Mouse (Mus musculus) ES-E14 (cell line): ENCODE data around the gene Col9a3. TPM values are rescaled to one million over a fixed set of nuclear protein-coding genes. Genes with fewer than 3 reads are reported as not detected.

Experiments used
- DNase-seq: peaks from one replicate; pipeline ENCODE4 v3.0.0-alpha.2; 2013; ENCODE audit warnings: low read depth, low spot score
- H3K27ac ChIP-seq: 2 replicates; pipeline ENCODE4 v1.5.1; 2012; ENCODE audit warnings: low read depth, mild to moderate bottlenecking, low read length, moderate library complexity, mixed read lengths; ENCODE audit not compliant: poor library complexity, insufficient read depth, severe bottlenecking
- H3K36me3 ChIP-seq: 2 replicates; pipeline ENCODE4 v1.6.1; 2012; ENCODE audit warnings: mild to moderate bottlenecking, low read length, moderate library complexity, mixed read lengths; ENCODE audit not compliant: control insufficient read depth, poor library complexity, insufficient read depth, severe bottlenecking
- H3K4me1 ChIP-seq, 2 experiments: fragments of 150-350 bp in 1 of 2; sonication (generic) in 1 of 2; 2 replicates each; pipeline ENCODE4 v1.6.1; 2012; ENCODE audit warnings: low read length in 2 of 2, mild to moderate bottlenecking in 1 of 2, mixed read lengths in 1 of 2; ENCODE audit not compliant: control insufficient read depth in 2 of 2, insufficient read depth in 2 of 2, poor library complexity in 1 of 2
- H3K4me3 ChIP-seq, 2 experiments: fragments of 150-350 bp in 1 of 2; sonication (generic) in 1 of 2; 2 replicates each; pipeline ENCODE4 v1.5.1; 2012; ENCODE audit warnings: low read length in 2 of 2, low read depth in 1 of 2, mild to moderate bottlenecking in 1 of 2, mixed read lengths in 1 of 2; ENCODE audit not compliant: insufficient read depth in 1 of 2, poor library complexity in 1 of 2, severe bottlenecking in 1 of 2
- H3K9ac ChIP-seq: 2 replicates; pipeline ENCODE4 v1.6.1; 2012; ENCODE audit warnings: low read depth, mild to moderate bottlenecking, low read length, mixed read lengths; ENCODE audit not compliant: poor library complexity, insufficient read depth, severe bottlenecking
- H3K9me3 ChIP-seq: fragments of 150-350 bp; sonication (generic); 2 replicates; pipeline ENCODE4 v1.6.1; 2012; ENCODE audit warnings: low read depth, mild to moderate bottlenecking, low read length; ENCODE audit not compliant: control insufficient read depth, insufficient read depth
- CHD2 ChIP-seq: IDR thresholded peaks from 2 replicates; pipeline ENCODE4 v1.6.1; 2014; ENCODE audit warnings: mild to moderate bottlenecking, low read depth, low read length, inconsistent platforms
- HCFC1 ChIP-seq: IDR thresholded peaks from 2 replicates; pipeline ENCODE4 v1.6.1; 2012; ENCODE audit warnings: low read length, inconsistent platforms, borderline replicate concordance; ENCODE audit not compliant: insufficient read depth
- MAFK ChIP-seq: IDR thresholded peaks from 2 replicates; pipeline ENCODE4 v1.6.1; 2014; ENCODE audit warnings: mild to moderate bottlenecking, low read depth, low read length, inconsistent platforms; ENCODE audit not compliant: insufficient read depth
- ZC3H11A ChIP-seq: IDR thresholded peaks from 2 replicates; pipeline ENCODE4 v1.6.1; 2012; ENCODE audit warnings: low read depth, mild to moderate bottlenecking, inconsistent platforms, low read length, borderline replicate concordance
- ZNF384 ChIP-seq: IDR thresholded peaks from 2 replicates; pipeline ENCODE4 v1.6.1; 2012; ENCODE audit warnings: low read depth, low read length, inconsistent platforms
- in situ Hi-C, 2 experiments: fragments of 600-800 bp; cut with MboI; formaldehyde crosslinking; loops; one replicate each; pipeline ENCODE4 v1.15.1; 2025; ENCODE audit warnings: low sequenced_read_pairs in 2 of 2, inconsistent platforms in 1 of 2; ENCODE audit not compliant: unreplicated experiment in 2 of 2
- total RNA-seq: library from RNA; depleted of rRNA; stranded (reverse); fragments of 300-350 nt; gene quantifications from 2 replicates; pipeline ENCODE4 v1.2.3, GENCODE M21; 2012; rRNA removed

Col9a3 gene
- total RNA-seq, 1 experiment: 5.4 TPM

DNA sequence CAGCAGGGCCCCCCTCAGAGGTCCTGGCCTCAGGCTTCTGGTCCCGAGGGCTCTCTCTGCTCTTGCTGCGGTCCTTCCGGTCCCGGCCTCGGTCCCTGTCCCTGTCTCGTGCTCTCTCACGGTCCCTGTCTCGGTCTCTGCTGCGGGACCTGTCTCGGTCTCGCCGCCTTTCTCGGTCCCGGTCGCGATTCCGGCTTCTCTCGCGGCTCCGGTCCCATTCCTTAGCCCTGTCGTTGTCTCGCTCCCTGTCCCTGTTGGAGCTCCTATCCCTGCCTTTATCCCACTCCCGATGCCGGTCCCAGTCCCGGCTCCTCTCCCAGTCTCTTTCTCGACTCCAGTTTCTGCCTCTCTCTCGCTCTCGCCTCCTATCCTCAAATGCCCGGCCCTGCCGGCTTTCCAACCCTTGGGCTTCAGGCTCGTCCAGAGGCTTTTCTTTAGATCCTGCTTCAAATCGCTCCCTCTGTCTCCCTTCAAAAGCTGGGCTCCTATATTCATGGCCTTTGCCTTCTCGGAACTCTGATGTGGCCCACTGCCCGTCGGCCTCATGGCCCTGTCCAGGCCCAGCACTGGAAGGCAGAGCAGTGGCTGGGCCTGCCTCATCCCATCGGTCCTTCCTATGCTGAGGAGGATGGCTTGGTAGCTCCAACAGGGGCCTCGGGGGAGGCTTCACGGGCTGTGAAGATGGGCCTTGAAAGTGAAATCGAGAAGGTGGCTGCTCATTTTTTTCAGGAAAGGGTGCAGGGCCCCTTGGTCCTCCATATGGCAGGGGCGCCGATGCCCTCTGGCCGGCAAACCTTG lies 62.0 kb downstream of the Col9a3 start:
- DNase-seq: no peak
- H3K27ac ChIP-seq: no peak overlapping the region

DNA sequence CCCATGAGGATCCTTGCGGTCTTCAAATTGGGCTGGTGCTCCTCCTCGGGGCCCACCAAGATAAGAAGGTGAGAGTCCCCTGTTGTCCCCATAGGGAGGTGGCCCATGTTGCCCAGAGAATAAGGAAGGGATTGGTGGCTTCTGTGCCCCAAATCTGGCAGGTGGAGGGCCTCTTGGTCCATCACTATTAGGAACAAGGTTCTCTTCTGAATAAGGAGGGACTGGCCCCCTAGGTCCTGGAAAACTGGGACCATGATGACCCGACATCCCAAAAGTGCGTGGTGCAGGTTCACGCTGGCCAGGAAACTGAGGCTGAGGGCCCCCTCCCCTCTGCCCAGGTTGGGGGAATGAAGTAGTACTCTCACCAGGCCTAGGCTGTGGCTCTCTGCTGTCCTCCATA lies 62.9 kb downstream of the Col9a3 start:
- Histone ChIP-seq H3K36me3 (peaks cover 26% of the 10 kb centered on the region), H3K4me1 (peaks cover 0 to 9% of the 10 kb centered on the region in 2 experiments; a peak in 2 of 4 replicates), H3K4me3 (no peak overlapping the region), H3K9ac (no peak overlapping the region), H3K9me3 (no peaks in the 10 kb centered on the region), H3K27ac (no peak overlapping the region)
- DNase-seq: no peak
- no peak for TF ChIP-seq ZNF384
- no peak for TF ChIP-seq HCFC1
- TF ChIP-seq CHD2: no peak
- no peak for TF ChIP-seq ZC3H11A
- no peak for TF ChIP-seq MAFK
- in situ Hi-C loops: no loop called here

More for the DNA sequence above, 62.0 kb downstream of the Col9a3 start:
- Histone ChIP-seq H3K4me1 (peaks cover 0 to 9% of the 10 kb centered on the region in 2 experiments; a peak in 2 of 4 replicates), H3K9ac (peak overlapping the region; percentile 65), H3K4me3 (peak overlapping the region; percentile 21 to 46; a peak in 2 of 4 replicates), H3K36me3 (peaks cover 22% of the 10 kb centered on the region), H3K9me3 (no peaks in the 10 kb centered on the region)
- TF ChIP-seq MAFK (no peak), ZNF384 (no peak), ZC3H11A (no peak), HCFC1 (no peak), CHD2 (no peak)
- in situ Hi-C loops: no loop called here

DNA sequence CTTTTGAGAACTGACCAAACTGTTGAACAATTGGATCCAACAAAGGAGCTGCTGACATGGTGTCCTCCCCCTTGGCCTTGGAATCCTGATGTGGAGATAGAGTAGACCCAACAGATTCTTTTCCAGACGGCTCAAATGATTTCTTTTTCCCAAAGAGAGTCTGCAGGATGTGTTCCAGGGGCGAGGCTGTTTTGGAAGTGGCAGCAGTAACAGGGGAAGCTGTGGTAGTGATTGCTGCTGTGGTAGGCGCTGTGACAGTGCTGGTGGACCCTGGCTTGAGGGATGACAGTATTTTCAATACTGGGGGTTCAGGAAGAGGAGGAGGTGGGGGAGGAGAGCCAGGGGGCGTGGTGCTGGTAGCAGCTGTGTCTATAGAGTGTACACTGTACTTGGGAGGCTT lies 64.4 kb downstream of the Col9a3 start:
- no peak overlapping the region for H3K4me3 ChIP-seq
- in situ Hi-C loops: no loop called here
- no peak overlapping the region for H3K9ac ChIP-seq
- peaks cover 37% of the 10 kb centered on the region for H3K36me3 ChIP-seq
- no peak for DNase-seq
- no peak for TF ChIP-seq MAFK
- H3K4me1 ChIP-seq: peaks cover 0 to 9% of the 10 kb centered on the region in 2 experiments; a peak in 2 of 4 replicates
- no peak overlapping the region for H3K27ac ChIP-seq
- no peaks in the 10 kb centered on the region for H3K9me3 ChIP-seq

Other genes starting within 250 kb of the Col9a3 start
- gene Slco4a1, start 141.5 kb upstream of the Col9a3 start, total RNA-seq: 14.7 and 24.7 TPM in 2 replicates
- 0.09 TPM in 1 of 2 replicates, not detected in the other for gene Ntsr1, start 97.8 kb upstream of the Col9a3 start, total RNA-seq
- 27.2 and 30.9 TPM in 2 replicates for gene Mrgbp, start 16.5 kb upstream of the Col9a3 start, total RNA-seq
- 31.5 and 39.2 TPM in 2 replicates for gene Ogfr, start 8.5 kb upstream of the Col9a3 start, total RNA-seq
- gene Tcfl5, start 44.9 kb downstream of the Col9a3 start, total RNA-seq: 36.0 and 44.9 TPM in 2 replicates
- gene Dido1, start 112.2 kb downstream of the Col9a3 start, total RNA-seq: 84.7 and 90.6 TPM in 2 replicates
- gene Gid8, start 112.3 kb downstream of the Col9a3 start, total RNA-seq: 57.8 and 64.7 TPM in 2 replicates
- 12.0 and 28.1 TPM in 2 replicates for gene Slc17a9, start 127.5 kb downstream of the Col9a3 start, total RNA-seq
- 0.11 and 0.18 TPM in 2 replicates for gene Bhlhe23, start 179.1 kb downstream of the Col9a3 start, total RNA-seq